ENCODE assay signal across 9 mouse cellular contexts in genomic region chr11:44156081-44156480, GRCm38 (mm10).
DNase-seq lines count a peak whose midpoint lies in the region; ATAC-seq and TF ChIP-seq lines count a peak whose summit lies in the region.
"Had no signal": no experiment of that assay in that cellular context is flagged by ENCODE, and none has a peak within 500 bp of the region (broad histone marks: within the 10 kb centered on the region; RNA-seq: fewer than 3 reads in every experiment).

No protein-coding gene starts in this region.

- H3K27ac ChIP-seq in kidney, adult 2 months (ENCODE audit: insufficient read depth, low read depth, low read length) = peak overlapping the region; percentile 56
- no peak overlapping the region for H3K27ac ChIP-seq in kidney, embryonic 15.5 days
- peak overlapping the region; percentile 34; the same call in 1 of the 2 replicates for H3K27ac ChIP-seq in embryonic fibroblast, embryonic 13.5 days (ENCODE audit: insufficient read depth, low read length)

- no peak; the same call in 1 of the 2 replicates for ATAC-seq in kidney, embryonic 15.5 days (replicated peaks; ENCODE audit: low FRiP score)

- TF ChIP-seq CTCF in kidney, adult 2 months (conservative IDR thresholded peaks at IDR 0.05; ENCODE audit: insufficient read depth, insufficient read length, low read depth, low read length) = no peak
- no peak for TF ChIP-seq CTCF in embryonic fibroblast, embryonic 13.5 days (IDR thresholded peaks at IDR 0.05; ENCODE audit: borderline replicate concordance, insufficient read depth, low read length)

- DNase-seq in kidney, adult 2 months = peak; percentile 57
- peak; percentile 62 to 64 for DNase-seq in heart, postnatal 10 days
- peak; percentile 4 for DNase-seq in retina, embryonic 14.5 days (ENCODE audit: low spot score)
- no peak for DNase-seq in spleen, postnatal 14 days (ENCODE audit: low spot score in 2 of 2)
- no peak for DNase-seq in T-cell, adult 2 months (ENCODE audit: low spot score)
- DNase-seq in frontal cortex, postnatal 36 days (ENCODE audit: low spot score in 2 of 2) = no peak
- DNase-seq: spleen, adult 18-20 months had no signal

- H3K4me2 ChIP-seq in kidney, embryonic 15.5 days = no peak overlapping the region

- intact Hi-C loops in heart, postnatal 10 days (cut with DNase I) = loop anchor here (5.0 kb wide), 1 partner anchor 86 kb away; no protein-coding TSS in a partner anchor

- WGBS in kidney, adult 2 months = 36% methylated on average over 5 of the region's 5 CpGs
- 41% methylated on average over 5 of the region's 5 CpGs for WGBS in kidney, embryonic 15.5 days

- no peaks in the 10 kb centered on the region for H3K36me3 ChIP-seq in kidney, adult 2 months (ENCODE audit: control insufficient read depth, insufficient read depth, low read length)
- no peaks in the 10 kb centered on the region for H3K36me3 ChIP-seq in kidney, embryonic 15.5 days

- H3K4me1 ChIP-seq in kidney, adult 2 months (ENCODE audit: control insufficient read depth, insufficient read depth, low read length) = peaks cover 12% of the 10 kb centered on the region; the same call in 1 of the 2 replicates
- H3K4me1 ChIP-seq in kidney, embryonic 15.5 days = peaks cover 4% of the 10 kb centered on the region; the same call in 1 of the 2 replicates
- H3K4me1 ChIP-seq in embryonic fibroblast, embryonic 13.5 days (ENCODE audit: control insufficient read depth, insufficient read depth, low read length) = peaks cover 18% of the 10 kb centered on the region

- no peaks in the 10 kb centered on the region for H3K27me3 ChIP-seq in kidney, adult 2 months (replicated peaks; ENCODE audit: control insufficient read depth, insufficient read depth, low read length)
- no peaks in the 10 kb centered on the region for H3K27me3 ChIP-seq in kidney, embryonic 15.5 days

- TF ChIP-seq POLR2A in kidney, adult 2 months (IDR thresholded peaks at IDR 0.05; ENCODE audit: low read depth, low read length) = no peak
- no peak for TF ChIP-seq POLR2A in embryonic fibroblast, embryonic 13.5 days (IDR thresholded peaks at IDR 0.05; ENCODE audit: low read depth, low read length)

- no peaks in the 10 kb centered on the region for H3K9me3 ChIP-seq in kidney, embryonic 15.5 days (replicated peaks)

- H3K4me3 ChIP-seq in kidney, adult 2 months (ENCODE audit: insufficient read depth, low read depth, low read length) = no peak overlapping the region
- H3K4me3 ChIP-seq in kidney, embryonic 15.5 days (replicated peaks) = no peak overlapping the region
- no peak overlapping the region for H3K4me3 ChIP-seq in embryonic fibroblast, embryonic 13.5 days (ENCODE audit: insufficient read depth, low read length)

- no peak overlapping the region for H3K9ac ChIP-seq in kidney, embryonic 15.5 days

Comparison
In these comparisons a context has a peak if more than half of its experiments do, and no peak if none do; other contexts are left out.
1. DNase-seq: peak in kidney, adult 2 months (single experiment), heart, postnatal 10 days (2 of 2) and retina, embryonic 14.5 days (single experiment); none in spleen, postnatal 14 days (0 of 2), T-cell, adult 2 months (single experiment) and frontal cortex, postnatal 36 days (0 of 2).